Mouse (Mus musculus) midbrain, embryonic 16.5 days (tissue): Measurements from ENCODE around the gene Gm4792. TPM values are rescaled to one million over a fixed set of nuclear protein-coding genes. Genes with fewer than 3 reads are reported as not detected.

ENCODE experiments used
- ATAC-seq: fragments of 200-750 bp; cut with Nextera tagmentation; 2 replicates; pipeline ENCODE4 v1.8.0; 2017; ENCODE audit warnings: moderate TSS enrichment
- H3K27ac ChIP-seq: fragments of 300-500 bp; sonication (generic); 2 replicates; pipeline ENCODE4 v1.5.1; 2014; ENCODE audit warnings: mild to moderate bottlenecking, low read length, mixed read lengths
- H3K27me3 ChIP-seq: fragments of 300-500 bp; sonication (generic); 2 replicates; pipeline ENCODE4 v1.6.1; 2014; ENCODE audit warnings: low read depth, low read length, mixed read lengths; ENCODE audit not compliant: control insufficient read depth, insufficient read depth
- H3K36me3 ChIP-seq: fragments of 300-500 bp; sonication (generic); 2 replicates; pipeline ENCODE4 v1.6.1; 2014; ENCODE audit warnings: mild to moderate bottlenecking, low read length, moderate library complexity, mixed read lengths; ENCODE audit not compliant: control insufficient read depth, insufficient read depth
- H3K4me1 ChIP-seq: fragments of 300-500 bp; sonication (generic); 2 replicates; pipeline ENCODE4 v1.6.1; 2014; ENCODE audit warnings: mild to moderate bottlenecking, low read length, mixed read lengths; ENCODE audit not compliant: control insufficient read depth, insufficient read depth
- H3K4me2 ChIP-seq: fragments of 300-500 bp; sonication (generic); 2 replicates; pipeline ENCODE4 v1.6.1; 2014; ENCODE audit warnings: mild to moderate bottlenecking, low read length, mixed read lengths
- H3K4me3 ChIP-seq: fragments of 300-500 bp; sonication (generic); 2 replicates; pipeline ENCODE4 v1.5.1; 2014; ENCODE audit warnings: low read depth, mild to moderate bottlenecking, low read length, moderate library complexity, mixed read lengths
- H3K9ac ChIP-seq: fragments of 300-500 bp; sonication (generic); 2 replicates; pipeline ENCODE4 v1.6.1; 2014; ENCODE audit warnings: low read depth, low read length, mixed read lengths
- H3K9me3 ChIP-seq: fragments of 300-500 bp; sonication (generic); replicated peaks from 2 replicates; pipeline ENCODE4 v1.6.1; 2014; ENCODE audit warnings: mild to moderate bottlenecking, low read length, mixed read lengths; ENCODE audit not compliant: control insufficient read depth, poor library complexity, severe bottlenecking
- WGBS: fragments of 180-500 bp; shearing (Covaris S2); extraction: QIAGEN DNeasy Blood & Tissue Kit; methylation state at CpG from one replicate; pipeline ENCODE4 v1.1.7; 2014; 5-methylcytosine and 5-hydroxymethylcytosine counted together
- polyA plus RNA-seq: library from polyadenylated mRNA; unstranded; fragments of >200 nt; fragmentation: Nextera tagmentation; extraction: Ambion mirVana; gene quantifications from 2 replicates; pipeline ENCODE4 v1.2.1, GENCODE M21; 2015

Gm4792 gene
- polyA plus RNA-seq, 1 experiment from 2014 or later: 0.74 TPM

GRCm38 (mm10) chr10:94336071-94336470 is 37.6 kb upstream of the Gm4792 start:
- no peaks in the 10 kb centered on the region for H3K9me3 ChIP-seq
- no peak for ATAC-seq
- WGBS: 93% methylated on average over 6 of the region's 6 CpGs

DNA sequence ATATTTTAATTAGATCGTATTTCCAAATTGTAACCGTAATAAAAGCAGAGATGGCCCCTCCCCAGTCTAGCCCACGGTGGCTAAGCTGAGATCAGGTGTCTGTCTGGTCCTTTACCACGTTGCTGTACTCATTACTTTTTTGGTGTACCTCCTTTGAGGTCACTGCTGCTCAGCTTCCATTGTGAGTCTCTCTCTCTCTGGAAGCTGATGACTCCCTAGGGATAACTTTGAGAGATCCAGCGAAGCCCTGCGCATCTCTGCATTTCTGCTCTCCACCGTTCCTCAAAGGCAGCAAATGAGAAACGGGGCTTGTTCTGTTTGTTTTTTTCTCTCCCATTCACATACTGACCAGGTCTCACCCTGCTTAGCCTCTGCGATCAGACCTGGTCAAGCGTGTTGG is 36.5 kb upstream of the Gm4792 start:
- Histone ChIP-seq H3K27me3 (no peaks in the 10 kb centered on the region), H3K27ac (no peak overlapping the region)
- ATAC-seq: no peak

More at GRCm38 (mm10) chr10:94336071-94336470, 37.6 kb upstream of the Gm4792 start:
- no peaks in the 10 kb centered on the region for H3K27me3 ChIP-seq
- no peak overlapping the region for H3K27ac ChIP-seq
- no peak overlapping the region for H3K9ac ChIP-seq
- no peaks in the 10 kb centered on the region for H3K36me3 ChIP-seq
- H3K4me3 ChIP-seq: no peak overlapping the region
- no peaks in the 10 kb centered on the region for H3K4me1 ChIP-seq
- no peak overlapping the region for H3K4me2 ChIP-seq

DNA sequence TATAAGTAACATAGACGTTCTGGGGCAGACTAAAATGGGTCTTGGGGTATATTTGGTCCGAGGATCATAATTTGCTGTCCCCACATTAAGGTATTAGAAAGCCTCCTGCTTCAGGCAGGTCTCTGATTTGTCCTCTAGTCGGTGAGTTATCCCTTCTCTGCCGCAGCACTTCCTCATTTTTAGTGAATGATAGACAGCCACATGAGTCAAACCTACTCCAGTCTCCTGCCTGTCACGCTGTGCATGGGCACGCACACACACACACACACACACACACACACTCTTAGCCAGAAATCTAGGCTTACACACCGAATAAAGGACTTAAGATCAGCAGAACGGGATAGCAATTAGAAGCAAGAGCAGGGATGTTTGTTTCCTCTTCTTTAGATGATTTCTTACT is 34.8 kb upstream of the Gm4792 start:
- no peak overlapping the region for H3K9ac ChIP-seq
- no peaks in the 10 kb centered on the region for H3K27me3 ChIP-seq
- no peak overlapping the region for H3K27ac ChIP-seq
- no peaks in the 10 kb centered on the region for H3K36me3 ChIP-seq
- no peaks in the 10 kb centered on the region for H3K9me3 ChIP-seq
- ATAC-seq: no peak
- 85% methylated on average over 8 of the region's 8 CpGs for WGBS
- peaks cover 6% of the 10 kb centered on the region; the same call in 1 of the 2 replicates for H3K4me1 ChIP-seq
- H3K4me2 ChIP-seq: no peak overlapping the region
- no peak overlapping the region for H3K4me3 ChIP-seq

More for the DNA sequence above, 36.5 kb upstream of the Gm4792 start:
- Histone ChIP-seq H3K4me2 (no peak overlapping the region), H3K9me3 (no peaks in the 10 kb centered on the region), H3K4me1 (peaks cover 1% of the 10 kb centered on the region; the same call in 1 of the 2 replicates), H3K9ac (no peak overlapping the region), H3K36me3 (no peaks in the 10 kb centered on the region), H3K4me3 (no peak overlapping the region)
- 74% methylated on average over 10 of the region's 10 CpGs for WGBS

DNA sequence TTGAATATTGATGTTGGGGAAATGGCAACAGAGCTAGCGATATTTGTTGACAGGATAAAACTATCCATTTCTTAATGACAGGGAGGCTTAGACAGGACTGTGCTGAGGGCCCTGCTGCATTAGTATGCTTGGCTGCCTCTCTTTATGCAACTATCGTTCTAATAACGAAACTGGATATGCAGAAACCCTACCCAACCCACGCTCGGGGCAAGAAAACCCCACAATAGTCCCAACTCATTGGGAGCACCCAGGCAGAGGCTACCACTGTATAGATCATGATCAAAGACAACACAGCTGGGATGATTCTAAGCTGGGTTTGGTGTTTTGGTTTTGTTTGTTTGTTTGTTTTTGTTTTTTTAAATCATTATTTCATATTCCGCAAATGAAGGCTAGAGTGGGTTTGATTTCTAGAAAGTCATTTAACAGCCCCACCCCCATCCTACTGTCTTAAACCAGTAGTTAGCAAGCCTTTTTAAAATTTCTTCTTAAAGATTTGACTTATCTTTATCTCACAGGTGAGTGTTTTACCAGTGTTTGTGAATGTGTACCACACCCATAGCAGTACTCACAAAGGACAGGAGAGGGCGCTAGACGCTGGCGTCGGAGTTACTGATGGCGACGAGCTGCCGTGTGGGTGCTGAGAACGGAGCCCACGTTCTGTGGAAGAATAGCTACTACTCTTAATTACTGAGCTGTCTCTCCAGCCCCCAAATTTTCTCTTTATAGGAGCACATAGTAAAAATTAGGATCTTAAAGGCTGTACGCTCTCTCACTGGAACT is 34.0 kb upstream of the Gm4792 start:
- peak; percentile 27; the same call in 1 of the 2 replicates for ATAC-seq
- H3K4me2 ChIP-seq: no peak overlapping the region
- no peak overlapping the region for H3K27ac ChIP-seq
- H3K4me1 ChIP-seq: peaks cover 6% of the 10 kb centered on the region; the same call in 1 of the 2 replicates
- no peak overlapping the region for H3K4me3 ChIP-seq
- no peaks in the 10 kb centered on the region for H3K9me3 ChIP-seq
- H3K9ac ChIP-seq: no peak overlapping the region
- H3K36me3 ChIP-seq: no peaks in the 10 kb centered on the region
- H3K27me3 ChIP-seq: no peaks in the 10 kb centered on the region
- WGBS: 79% methylated on average over 16 of the region's 16 CpGs

GRCm38 (mm10) chr10:94329962-94330361 is 31.5 kb upstream of the Gm4792 start:
- 31% methylated on average over 5 of the region's 5 CpGs for WGBS

GRCm38 (mm10) chr10:94318574-94318973 is 20.1 kb upstream of the Gm4792 start:
- Histone ChIP-seq H3K27me3 (no peaks in the 10 kb centered on the region), H3K4me2 (no peak overlapping the region), H3K27ac (no peak overlapping the region), H3K4me3 (no peak overlapping the region), H3K4me1 (no peaks in the 10 kb centered on the region), H3K9me3 (no peaks in the 10 kb centered on the region), H3K36me3 (no peaks in the 10 kb centered on the region), H3K9ac (no peak overlapping the region)
- WGBS: 35% methylated on average over 4 of the region's 4 CpGs
- ATAC-seq: no peak

More at GRCm38 (mm10) chr10:94329962-94330361, 31.5 kb upstream of the Gm4792 start:
- no peaks in the 10 kb centered on the region for H3K27me3 ChIP-seq
- ATAC-seq: peak; percentile 81; the same call in 1 of the 2 replicates
- H3K4me3 ChIP-seq: no peak overlapping the region
- H3K36me3 ChIP-seq: no peaks in the 10 kb centered on the region
- H3K27ac ChIP-seq: no peak overlapping the region
- H3K9ac ChIP-seq: no peak overlapping the region
- H3K9me3 ChIP-seq: peaks cover 2% of the 10 kb centered on the region; the same call in 1 of the 2 replicates
- H3K4me2 ChIP-seq: no peak overlapping the region
- H3K4me1 ChIP-seq: peaks cover 6% of the 10 kb centered on the region; the same call in 1 of the 2 replicates

DNA sequence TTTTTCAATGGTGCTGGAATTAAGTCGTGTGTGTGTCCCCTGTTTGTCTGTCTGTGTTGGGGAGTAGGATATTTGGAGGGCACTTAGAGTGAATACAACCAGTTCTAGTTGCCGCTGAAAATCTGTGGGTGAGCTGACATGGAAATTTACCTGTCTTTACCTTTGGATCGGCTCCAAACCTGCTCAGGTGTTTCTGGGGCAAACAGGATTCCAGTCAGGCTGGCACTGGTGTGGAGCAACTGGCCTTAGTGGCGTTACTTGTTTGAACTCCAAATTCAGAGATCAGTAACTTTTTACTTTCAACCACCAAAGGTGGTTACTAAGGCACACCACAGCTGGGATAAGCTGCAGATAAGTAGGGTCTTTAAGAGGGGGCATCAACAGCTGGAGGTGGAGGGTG is 14.6 kb upstream of the Gm4792 start:
- Histone ChIP-seq H3K9ac (no peak overlapping the region), H3K27ac (no peak overlapping the region), H3K4me2 (peak overlapping the region; percentile 23; the same call in 1 of the 2 replicates), H3K36me3 (no peaks in the 10 kb centered on the region), H3K9me3 (peaks cover 4% of the 10 kb centered on the region; the same call in 1 of the 2 replicates), H3K27me3 (no peaks in the 10 kb centered on the region), H3K4me1 (peaks cover 13% of the 10 kb centered on the region), H3K4me3 (no peak overlapping the region)
- no peak for ATAC-seq
- WGBS: 94% methylated on average over 4 of the region's 4 CpGs

DNA sequence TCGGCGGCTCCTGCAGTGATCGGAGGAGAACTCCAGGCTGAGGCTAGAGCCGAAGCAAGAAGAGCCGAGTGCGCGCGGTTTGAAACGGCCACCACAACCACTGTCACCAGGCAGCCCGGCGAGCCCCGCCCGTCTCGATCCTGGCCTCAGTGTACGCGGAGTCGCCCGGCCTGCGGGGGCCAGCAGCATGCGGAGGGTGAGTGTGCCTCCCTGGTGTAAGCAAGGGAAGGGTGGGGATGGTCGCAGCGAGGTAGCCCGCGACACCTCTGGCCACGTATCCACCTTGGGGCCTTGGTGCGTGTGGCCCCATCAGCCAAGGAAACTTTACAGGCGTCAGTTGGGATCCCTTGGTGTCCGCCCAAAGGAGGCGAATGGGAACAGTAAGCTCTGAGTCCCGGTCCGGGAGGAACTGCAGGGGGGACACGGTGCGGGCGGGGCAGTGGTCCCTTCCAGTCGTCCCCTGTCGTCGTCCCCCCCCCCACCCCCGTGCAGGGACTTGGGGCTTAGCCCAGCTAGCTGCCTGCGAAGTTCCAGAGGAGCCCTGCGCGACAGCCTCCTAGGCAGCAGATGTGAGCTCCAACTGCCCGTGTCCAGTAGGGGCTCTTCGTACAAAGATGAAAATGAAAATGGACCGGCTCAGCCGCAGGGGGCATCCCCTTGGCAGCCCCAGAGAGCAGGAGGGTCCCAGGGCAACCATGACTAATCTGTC is 13.7 kb upstream of the Gm4792 start:
- Histone ChIP-seq H3K4me2 (peak overlapping the region; percentile 78), H3K9me3 (peaks cover 4% of the 10 kb centered on the region; the same call in 1 of the 2 replicates), H3K27me3 (no peaks in the 10 kb centered on the region), H3K9ac (peak overlapping the region; percentile 65), H3K36me3 (no peaks in the 10 kb centered on the region), H3K4me3 (peak overlapping the region; percentile 43), H3K4me1 (peaks cover 13% of the 10 kb centered on the region), H3K27ac (peak overlapping the region; percentile 3; the same call in 1 of the 2 replicates)
- peak; percentile 75 for ATAC-seq
- WGBS: 0% methylated on average over 43 of the region's 45 CpGs
